Mouse (Mus musculus): ENCODE measurements around the gene Cabcoco1. TPM values are rescaled to one million over a fixed set of nuclear protein-coding genes. Genes with fewer than 3 reads are reported as not detected.

The Cabcoco1 gene
- polyA plus RNA-seq, 1 experiment from 2014 or later, result 1.5 TPM

GRCm38 (mm10) chr10:68504586-68505152, 37.0 kb downstream of the Cabcoco1 start:
- no peak overlapping the region for H3K9ac ChIP-seq
- no peak for ATAC-seq (ENCODE audit: insufficient number of reproducible peaks, low FRiP score, low TSS enrichment, low read depth)
- 50% methylated on average over 9 of the region's 9 CpGs for WGBS

GRCm38 (mm10) chr10:68501067-68501466, 40.6 kb downstream of the Cabcoco1 start:
- WGBS, result 84% methylated on average over 6 of the region's 6 CpGs
- no peak overlapping the region for H3K4me3 ChIP-seq

More at GRCm38 (mm10) chr10:68504586-68505152, 37.0 kb downstream of the Cabcoco1 start:
- Histone ChIP-seq H3K4me3 (no peak overlapping the region), H3K27ac (no peak overlapping the region), H3K27me3 (no peaks in the 10 kb centered on the region), H3K9me3 (no peaks in the 10 kb centered on the region), H3K4me2 (no peak overlapping the region), H3K36me3 (no peaks in the 10 kb centered on the region), H3K4me1 (peaks cover 5% of the 10 kb centered on the region; the same call in 1 of the 2 replicates)

DNA sequence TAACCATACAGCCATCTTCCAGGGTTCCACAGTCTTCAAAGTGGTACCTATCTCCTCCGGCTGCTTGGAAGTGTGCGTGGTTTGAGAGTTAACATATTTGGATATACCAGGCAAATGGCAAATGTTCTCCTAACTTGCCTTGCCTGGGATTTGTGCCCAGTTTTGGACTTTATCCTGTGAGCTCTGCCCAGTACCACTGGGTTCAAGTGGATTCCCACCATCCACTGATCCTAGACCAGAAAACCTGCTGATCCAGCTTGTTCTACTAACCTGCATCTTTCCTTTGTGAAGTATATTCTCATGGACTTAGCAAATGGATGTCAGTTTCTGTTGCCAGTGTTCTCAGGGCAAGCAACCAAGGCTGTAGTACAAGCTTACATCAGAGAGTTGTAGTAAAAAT, 46.5 kb downstream of the Cabcoco1 start:
- no peak for ATAC-seq (ENCODE audit: insufficient number of reproducible peaks, low FRiP score, low TSS enrichment, low read depth)
- Histone ChIP-seq H3K9ac (no peak overlapping the region), H3K9me3 (no peaks in the 10 kb centered on the region), H3K27me3 (no peaks in the 10 kb centered on the region), H3K27ac (no peak overlapping the region), H3K36me3 (no peaks in the 10 kb centered on the region), H3K4me3 (no peak overlapping the region), H3K4me1 (peaks cover 12% of the 10 kb centered on the region; the same call in 1 of the 2 replicates), H3K4me2 (no peak overlapping the region)
- WGBS, result 94% methylated on average over 2 of the region's 2 CpGs

More at GRCm38 (mm10) chr10:68501067-68501466, 40.6 kb downstream of the Cabcoco1 start:
- Histone ChIP-seq H3K27ac (no peak overlapping the region), H3K9ac (no peak overlapping the region), H3K9me3 (no peaks in the 10 kb centered on the region), H3K27me3 (no peaks in the 10 kb centered on the region), H3K36me3 (no peaks in the 10 kb centered on the region), H3K4me1 (peaks cover 5% of the 10 kb centered on the region; the same call in 1 of the 2 replicates), H3K4me2 (no peak overlapping the region)
- ATAC-seq (ENCODE audit: insufficient number of reproducible peaks, low FRiP score, low TSS enrichment, low read depth), result no peak

DNA sequence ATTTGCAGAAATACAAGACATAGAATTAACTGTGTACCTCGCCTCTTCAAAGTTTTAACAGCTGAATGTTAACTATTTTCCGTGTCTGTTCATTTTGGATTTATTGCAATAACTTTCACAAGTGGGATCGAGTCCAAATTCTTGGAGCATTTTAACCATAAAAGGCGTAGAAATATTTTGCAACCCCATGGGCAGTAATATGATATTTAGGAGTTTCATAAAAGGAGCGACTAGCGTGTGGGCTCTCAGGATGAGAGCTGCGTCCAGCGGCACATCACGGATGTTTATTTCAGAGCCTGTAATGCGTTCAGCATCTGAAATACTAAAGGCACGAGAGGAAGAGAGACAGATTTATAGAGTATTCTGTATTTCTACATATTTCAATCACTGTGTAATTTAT, 50.1 kb downstream of the Cabcoco1 start:
- WGBS, result 16% methylated on average over 11 of the region's 11 CpGs

GRCm38 (mm10) chr10:68490781-68491180, 50.9 kb downstream of the Cabcoco1 start:
- WGBS, result 24% methylated on average over 6 of the region's 6 CpGs
- Histone ChIP-seq H3K36me3 (no peaks in the 10 kb centered on the region), H3K4me1 (peaks cover 12% of the 10 kb centered on the region; the same call in 1 of the 2 replicates), H3K9ac (no peak overlapping the region), H3K9me3 (no peaks in the 10 kb centered on the region), H3K27me3 (no peaks in the 10 kb centered on the region), H3K4me2 (no peak overlapping the region), H3K4me3 (no peak overlapping the region), H3K27ac (0 out of 2 replicates have a peak overlapping the region, but pooled peaks have one; percentile 39)
- ATAC-seq (ENCODE audit: insufficient number of reproducible peaks, low FRiP score, low TSS enrichment, low read depth), result no peak

More for the DNA sequence above, 50.1 kb downstream of the Cabcoco1 start:
- H3K4me2 ChIP-seq, result 0 out of 2 replicates have a peak overlapping the region, but pooled peaks have one; percentile 1
- H3K27ac ChIP-seq, result no peak overlapping the region
- ATAC-seq (ENCODE audit: insufficient number of reproducible peaks, low FRiP score, low TSS enrichment, low read depth), result no peak
- H3K9me3 ChIP-seq, result no peaks in the 10 kb centered on the region
- peaks cover 12% of the 10 kb centered on the region; the same call in 1 of the 2 replicates for H3K4me1 ChIP-seq
- no peak overlapping the region for H3K9ac ChIP-seq
- no peak overlapping the region for H3K4me3 ChIP-seq
- no peaks in the 10 kb centered on the region for H3K27me3 ChIP-seq
- no peaks in the 10 kb centered on the region for H3K36me3 ChIP-seq

- no peak for ATAC-seq (ENCODE audit: insufficient number of reproducible peaks, low FRiP score, low TSS enrichment, low read depth)
- Histone ChIP-seq H3K4me3 (no peak overlapping the region), H3K27me3 (no peaks in the 10 kb centered on the region), H3K27ac (no peak overlapping the region), H3K4me1 (no peaks in the 10 kb centered on the region), H3K9ac (no peak overlapping the region), H3K36me3 (no peaks in the 10 kb centered on the region), H3K4me2 (no peak overlapping the region), H3K9me3 (no peaks in the 10 kb centered on the region)
- 80% methylated on average over 8 of the region's 8 CpGs for WGBS
Measured at GRCm38 (mm10) chr10:68472799-68473198, 68.9 kb downstream of the Cabcoco1 start.

DNA sequence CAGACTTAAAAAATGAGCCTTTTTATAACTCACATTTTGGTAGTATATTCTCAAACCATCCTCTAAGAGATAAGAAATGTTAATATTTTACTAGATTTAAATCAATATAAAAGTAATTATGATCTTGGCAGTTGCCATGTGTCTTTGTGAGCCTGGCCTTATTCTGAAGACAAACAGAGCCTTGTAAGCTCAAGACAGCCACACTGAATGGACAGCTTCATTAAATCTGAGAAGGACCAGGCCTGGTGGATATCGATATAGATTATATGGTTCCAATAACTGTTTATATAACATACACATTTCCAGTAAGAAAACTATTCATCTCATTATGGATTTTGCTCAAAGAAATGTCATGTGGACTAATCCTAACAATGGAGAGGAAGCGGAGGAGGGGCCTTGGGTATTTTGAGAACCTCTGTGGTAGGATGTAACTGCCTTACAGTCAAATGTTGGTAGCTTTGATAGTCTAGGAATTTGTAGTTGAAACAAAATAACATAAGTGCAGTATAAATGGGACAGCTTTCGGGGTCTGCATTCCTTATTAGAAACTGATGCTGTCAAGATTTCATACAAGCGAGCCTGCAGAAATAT, 75.9 kb downstream of the Cabcoco1 start:
- 70% methylated on average over 4 of the region's 4 CpGs for WGBS
- Histone ChIP-seq H3K9ac (no peak overlapping the region), H3K4me1 (no peaks in the 10 kb centered on the region; the same call in 1 of the 2 replicates), H3K9me3 (no peaks in the 10 kb centered on the region), H3K4me3 (no peak overlapping the region), H3K27me3 (no peaks in the 10 kb centered on the region), H3K36me3 (no peaks in the 10 kb centered on the region), H3K4me2 (no peak overlapping the region), H3K27ac (no peak overlapping the region)
- no peak for ATAC-seq (ENCODE audit: insufficient number of reproducible peaks, low FRiP score, low TSS enrichment, low read depth)

- H3K36me3 ChIP-seq, result no peaks in the 10 kb centered on the region
- no peak overlapping the region for H3K9ac ChIP-seq
- no peaks in the 10 kb centered on the region for H3K9me3 ChIP-seq
- no peak for ATAC-seq (ENCODE audit: insufficient number of reproducible peaks, low FRiP score, low TSS enrichment, low read depth)
- H3K4me2 ChIP-seq, result no peak overlapping the region
- 18% methylated on average over 7 of the region's 7 CpGs for WGBS
- no peaks in the 10 kb centered on the region for H3K27me3 ChIP-seq
- no peak overlapping the region for H3K4me3 ChIP-seq
- no peak overlapping the region for H3K27ac ChIP-seq
- no peaks in the 10 kb centered on the region; the same call in 1 of the 2 replicates for H3K4me1 ChIP-seq
Measured at GRCm38 (mm10) chr10:68464943-68465342, 76.8 kb downstream of the Cabcoco1 start.

DNA sequence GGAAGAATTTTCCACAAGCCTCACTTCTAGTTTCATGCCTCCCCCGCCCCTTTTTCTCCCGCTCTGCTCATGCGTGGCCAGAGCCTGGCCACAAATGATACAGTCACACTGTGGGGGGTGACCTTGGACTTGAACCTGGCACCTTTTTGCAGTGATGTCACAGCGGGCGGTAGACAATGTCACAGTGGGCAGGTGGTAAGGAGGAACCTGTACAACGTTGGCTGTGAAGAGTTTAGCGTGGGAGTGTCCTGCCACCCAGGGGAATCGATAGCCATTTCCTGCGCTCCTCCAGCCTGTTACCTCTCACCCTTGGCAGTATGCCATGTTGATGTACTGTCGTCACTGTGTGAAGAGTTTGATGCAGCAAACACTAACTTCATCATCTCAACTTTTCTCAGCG, 81.9 kb downstream of the Cabcoco1 start:
- WGBS, result 69% methylated on average over 11 of the region's 11 CpGs
- no peak overlapping the region for H3K4me2 ChIP-seq
- H3K4me3 ChIP-seq, result no peak overlapping the region
- H3K36me3 ChIP-seq, result no peaks in the 10 kb centered on the region
- no peaks in the 10 kb centered on the region; the same call in 1 of the 2 replicates for H3K4me1 ChIP-seq
- no peak overlapping the region for H3K27ac ChIP-seq
- no peaks in the 10 kb centered on the region for H3K27me3 ChIP-seq
- H3K9me3 ChIP-seq, result no peaks in the 10 kb centered on the region
- no peak overlapping the region for H3K9ac ChIP-seq
- no peak for ATAC-seq (ENCODE audit: insufficient number of reproducible peaks, low FRiP score, low TSS enrichment, low read depth)

DNA sequence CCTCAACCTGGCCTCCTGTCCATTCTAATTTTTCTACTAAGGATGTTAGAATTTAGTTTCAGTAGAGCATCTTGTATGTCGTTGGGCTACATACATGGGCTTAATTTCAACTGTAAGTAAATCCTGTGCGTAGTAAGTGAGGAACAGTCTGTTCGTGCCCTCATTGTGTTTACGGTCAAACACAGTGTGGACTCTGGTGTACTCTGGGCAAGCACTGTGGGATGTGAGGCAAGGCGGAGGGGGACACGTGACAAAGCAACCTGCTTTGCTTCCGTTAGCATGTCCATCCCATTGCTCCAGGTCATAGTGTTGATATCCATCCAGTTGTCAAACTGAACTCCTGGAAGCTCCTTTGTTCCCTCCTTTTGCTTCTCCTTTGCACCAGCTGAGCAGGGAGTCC, 84.7 kb downstream of the Cabcoco1 start:
- H3K9me3 ChIP-seq, result no peaks in the 10 kb centered on the region
- no peak for ATAC-seq (ENCODE audit: insufficient number of reproducible peaks, low FRiP score, low TSS enrichment, low read depth)
- no peak overlapping the region for H3K4me3 ChIP-seq
- no peak overlapping the region for H3K27ac ChIP-seq
- no peaks in the 10 kb centered on the region for H3K36me3 ChIP-seq
- no peak overlapping the region for H3K4me2 ChIP-seq
- H3K9ac ChIP-seq, result no peak overlapping the region
- H3K27me3 ChIP-seq, result no peaks in the 10 kb centered on the region
- no peaks in the 10 kb centered on the region for H3K4me1 ChIP-seq
- 88% methylated on average over 7 of the region's 7 CpGs for WGBS

DNA sequence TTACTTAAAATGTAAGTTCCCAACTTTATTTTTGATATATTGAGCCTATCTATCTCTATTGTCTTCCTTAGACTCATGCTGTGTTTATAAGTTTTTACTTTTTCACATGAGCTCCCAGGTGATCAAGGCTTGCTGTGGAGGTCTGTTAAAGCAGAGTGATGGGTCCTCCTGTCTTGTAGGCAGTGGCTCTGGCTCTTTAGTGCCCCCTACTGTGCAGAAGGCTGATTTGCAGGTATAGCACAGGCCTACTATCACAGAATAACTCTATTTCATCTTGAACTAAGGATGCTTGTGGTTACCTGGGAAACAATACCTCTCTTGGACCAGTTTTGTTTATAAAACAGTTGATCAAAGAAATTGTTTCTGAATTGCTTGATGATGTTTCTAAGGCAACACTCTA, 87.2 kb downstream of the Cabcoco1 start:
- Histone ChIP-seq H3K36me3 (no peaks in the 10 kb centered on the region), H3K9me3 (no peaks in the 10 kb centered on the region), H3K4me2 (no peak overlapping the region), H3K27me3 (no peaks in the 10 kb centered on the region), H3K9ac (no peak overlapping the region), H3K4me1 (no peaks in the 10 kb centered on the region), H3K4me3 (no peak overlapping the region), H3K27ac (no peak overlapping the region)
- no peak for ATAC-seq (ENCODE audit: insufficient number of reproducible peaks, low FRiP score, low TSS enrichment, low read depth)

DNA sequence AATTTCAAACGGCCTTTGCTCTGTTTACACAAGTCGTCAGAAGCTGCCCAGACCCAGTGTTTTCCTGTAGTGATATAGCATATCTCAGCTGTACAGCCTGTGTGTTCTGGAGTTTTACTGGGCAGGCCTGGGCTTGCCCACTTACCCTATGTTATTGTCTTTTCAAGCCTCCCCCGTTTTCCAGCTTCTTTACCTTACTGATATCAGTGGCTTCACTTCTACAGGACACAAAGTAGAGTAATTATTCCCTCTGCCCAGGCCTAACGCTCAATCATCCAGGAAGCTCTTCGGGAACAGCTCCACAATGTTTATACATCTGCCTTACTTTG, 94.9 kb downstream of the Cabcoco1 start:
- Histone ChIP-seq H3K4me2 (no peak overlapping the region), H3K9me3 (no peaks in the 10 kb centered on the region), H3K4me3 (no peak overlapping the region), H3K4me1 (peaks cover 21% of the 10 kb centered on the region), H3K27me3 (no peaks in the 10 kb centered on the region), H3K27ac (peak overlapping the region; percentile 17; the same call in 1 of the 2 replicates), H3K9ac (no peak overlapping the region), H3K36me3 (no peaks in the 10 kb centered on the region)
- 25% methylated on average over 5 of the region's 5 CpGs for WGBS
- no peak for ATAC-seq (ENCODE audit: insufficient number of reproducible peaks, low FRiP score, low TSS enrichment, low read depth)

Data from limb, embryonic 15.5 days (tissue).